24 mouse cellular contexts compared by ENCODE assay signal in the genomic region with DNA sequence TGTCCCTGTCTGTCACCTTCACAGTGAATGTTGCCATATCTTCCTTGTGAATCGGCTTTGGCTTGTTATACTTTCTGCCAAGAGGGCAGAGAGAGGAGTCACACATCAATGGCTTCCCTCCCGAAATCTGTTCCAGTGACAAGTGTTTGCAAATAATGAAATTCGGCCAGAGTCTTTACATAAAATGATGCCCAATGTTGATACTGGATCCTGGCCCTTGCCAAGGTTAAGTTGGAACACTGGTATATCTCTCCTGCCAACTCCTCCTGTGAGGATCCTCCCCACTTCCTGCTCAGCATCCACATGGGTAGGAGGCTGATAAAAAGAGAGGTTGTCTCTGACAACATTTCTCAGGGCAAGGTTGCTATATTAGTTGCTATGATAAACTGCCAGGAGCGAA.
A peak's percentile ranks its signal among the peaks of the same experiment; 100 is the strongest.
DNase-seq lines count a peak whose midpoint lies in the region; ATAC-seq and TF ChIP-seq lines count a peak whose summit lies in the region.
"Had no signal": no experiment of that assay in that cellular context is flagged by ENCODE, and none has a peak within 500 bp of the region (broad histone marks: within the 10 kb centered on the region; RNA-seq: fewer than 3 reads in every experiment).

No protein-coding gene starts in this region.

- ATAC-seq in forebrain, embryonic 16.5 days: peak; percentile 65
- ATAC-seq in forebrain, embryonic 11.5 days (replicated peaks; ENCODE audit: low FRiP score): no peak
- ATAC-seq in kidney, embryonic 16.5 days (ENCODE audit: low FRiP score, low TSS enrichment): no peak
- ATAC-seq in intestine, postnatal 0 days: no peak
- ATAC-seq: lung, postnatal 0 days; midbrain, embryonic 15.5 days had no signal

- 64% methylated on average over 4 of the region's 4 CpGs for WGBS in forebrain, embryonic 16.5 days
- whole genome bisulfite sequencing in forebrain, embryonic 11.5 days: 88% methylated on average over 4 of the region's 4 CpGs
- 77% methylated on average over 4 of the region's 4 CpGs for WGBS in kidney, embryonic 16.5 days
- WGBS in intestine, postnatal 0 days: 80% methylated on average over 4 of the region's 4 CpGs

- no peak overlapping the region for H3K9ac ChIP-seq in forebrain, embryonic 16.5 days (replicated peaks; ENCODE audit: low read depth, low read length)
- no peak overlapping the region for H3K9ac ChIP-seq in forebrain, embryonic 11.5 days (ENCODE audit: low read length)
- H3K9ac ChIP-seq in kidney, embryonic 16.5 days (replicated peaks; ENCODE audit: low read length): no peak overlapping the region
- no peak overlapping the region for H3K9ac ChIP-seq in intestine, postnatal 0 days (ENCODE audit: low read depth, low read length)
- H3K9ac ChIP-seq: heart, embryonic 15.5 days; hindbrain, embryonic 14.5 days; midbrain, embryonic 15.5 days; neural tube, embryonic 12.5 days had no signal

- no peak overlapping the region for H3K4me2 ChIP-seq in forebrain, embryonic 16.5 days (ENCODE audit: low read length)
- H3K4me2 ChIP-seq in forebrain, embryonic 11.5 days (ENCODE audit: low read depth, low read length, severe bottlenecking): no peak overlapping the region
- no peak overlapping the region for H3K4me2 ChIP-seq in kidney, embryonic 16.5 days (replicated peaks; ENCODE audit: low read depth, low read length)
- H3K4me2 ChIP-seq in intestine, postnatal 0 days (replicated peaks; ENCODE audit: low read depth): no peak overlapping the region
- H3K4me2 ChIP-seq: heart, embryonic 15.5 days; hindbrain, embryonic 14.5 days; midbrain, embryonic 15.5 days; neural tube, embryonic 12.5 days had no signal

- no peak overlapping the region for H3K4me3 ChIP-seq in forebrain, embryonic 16.5 days (replicated peaks; ENCODE audit: low read length)
- no peak overlapping the region for H3K4me3 ChIP-seq in forebrain, embryonic 11.5 days (ENCODE audit: low read depth, low read length)
- H3K4me3 ChIP-seq in kidney, embryonic 16.5 days (ENCODE audit: low read length): no peak overlapping the region
- H3K4me3 ChIP-seq in intestine, postnatal 0 days (ENCODE audit: low read depth, low read length): no peak overlapping the region
- H3K4me3 ChIP-seq: embryonic facial prominence, embryonic 10.5 days; forebrain, embryonic 10.5 days; heart, adult 2 months; heart, embryonic 15.5 days; limb, embryonic 10.5 days; midbrain, embryonic 15.5 days; neural tube, embryonic 12.5 days had no signal

- no peak overlapping the region for H3K27ac ChIP-seq in forebrain, embryonic 16.5 days (ENCODE audit: low read length)
- H3K27ac ChIP-seq in forebrain, embryonic 11.5 days (ENCODE audit: low read depth, low read length): no peak overlapping the region
- no peak overlapping the region for H3K27ac ChIP-seq in kidney, embryonic 16.5 days (ENCODE audit: low read length)
- no peak overlapping the region for H3K27ac ChIP-seq in intestine, postnatal 0 days (ENCODE audit: low read depth, low read length)
- H3K27ac ChIP-seq: embryonic facial prominence, embryonic 10.5 days; forebrain, embryonic 10.5 days; heart, adult 2 months; heart, embryonic 15.5 days; hindbrain, embryonic 14.5 days; limb, embryonic 10.5 days; macrophage; midbrain, embryonic 15.5 days; neural tube, embryonic 12.5 days had no signal

- no peak for TF ChIP-seq CTCF in intestine, postnatal 0 days (IDR thresholded peaks at IDR 0.05; ENCODE audit: low read depth)

- no peaks in the 10 kb centered on the region for H3K27me3 ChIP-seq in forebrain, embryonic 16.5 days (replicated peaks; ENCODE audit: control insufficient read depth, insufficient read depth, low read length)
- no peaks in the 10 kb centered on the region for H3K27me3 ChIP-seq in forebrain, embryonic 11.5 days (ENCODE audit: control insufficient read depth, insufficient read depth, low read length)
- H3K27me3 ChIP-seq in kidney, embryonic 16.5 days (ENCODE audit: insufficient read depth, low read length): no peaks in the 10 kb centered on the region
- H3K27me3 ChIP-seq in intestine, postnatal 0 days (replicated peaks; ENCODE audit: control insufficient read depth, insufficient read depth, low read length): no peaks in the 10 kb centered on the region
- H3K27me3 ChIP-seq: heart, embryonic 15.5 days; midbrain, embryonic 15.5 days; neural tube, embryonic 12.5 days had no signal

- no peak for DNase-seq in forebrain, embryonic 11.5 days (ENCODE audit: low spot score)
- DNase-seq in brain, adult 2 months (ENCODE audit: low read depth, low spot score): peak; percentile 92
- peak; percentile 76 to 81 for DNase-seq in cerebellum, adult 18-20 months
- peak; percentile 62 to 88 for DNase-seq in cerebellum, postnatal 14 days
- DNase-seq in adrenal gland, adult (ENCODE audit: inconsistent age in 2 of 2, low spot score in 1 of 2): no peak
- DNase-seq: adrenal gland, postnatal 36 days; heart, postnatal 36 days; kidney, adult 9 months; kidney, postnatal 4 days; liver; thymus, postnatal 25 days had no signal

- H3K9me3 ChIP-seq in forebrain, embryonic 16.5 days (ENCODE audit: control insufficient read depth, low read length): no peaks in the 10 kb centered on the region
- no peaks in the 10 kb centered on the region for H3K9me3 ChIP-seq in forebrain, embryonic 11.5 days (ENCODE audit: control insufficient read depth, low read length)
- H3K9me3 ChIP-seq in kidney, embryonic 16.5 days (ENCODE audit: low read length): no peaks in the 10 kb centered on the region
- no peaks in the 10 kb centered on the region for H3K9me3 ChIP-seq in intestine, postnatal 0 days (ENCODE audit: control insufficient read depth)
- H3K9me3 ChIP-seq: embryonic facial prominence, embryonic 10.5 days; forebrain, embryonic 10.5 days; heart, embryonic 15.5 days; limb, embryonic 10.5 days; midbrain, embryonic 15.5 days; neural tube, embryonic 12.5 days had no signal

- H3K36me3 ChIP-seq in forebrain, embryonic 16.5 days (ENCODE audit: control insufficient read depth, insufficient read depth): no peaks in the 10 kb centered on the region
- no peaks in the 10 kb centered on the region for H3K36me3 ChIP-seq in forebrain, embryonic 11.5 days (ENCODE audit: control insufficient read depth, insufficient read depth, low read length)
- H3K36me3 ChIP-seq in kidney, embryonic 16.5 days (ENCODE audit: insufficient read depth, low read length): no peaks in the 10 kb centered on the region
- H3K36me3 ChIP-seq in intestine, postnatal 0 days (ENCODE audit: control insufficient read depth, insufficient read depth): no peaks in the 10 kb centered on the region
- H3K36me3 ChIP-seq: embryonic facial prominence, embryonic 10.5 days; forebrain, embryonic 10.5 days; heart, embryonic 15.5 days; limb, embryonic 10.5 days; midbrain, embryonic 15.5 days; neural tube, embryonic 12.5 days had no signal

- H3K4me1 ChIP-seq in forebrain, embryonic 16.5 days (replicated peaks; ENCODE audit: control insufficient read depth, insufficient read depth, low read length): no peaks in the 10 kb centered on the region
- H3K4me1 ChIP-seq in forebrain, embryonic 11.5 days (replicated peaks; ENCODE audit: control insufficient read depth, insufficient read depth, low read length): no peaks in the 10 kb centered on the region
- H3K4me1 ChIP-seq in kidney, embryonic 16.5 days (ENCODE audit: insufficient read depth, low read length): no peaks in the 10 kb centered on the region
- H3K4me1 ChIP-seq in intestine, postnatal 0 days (replicated peaks; ENCODE audit: control insufficient read depth, insufficient read depth, low read length): no peaks in the 10 kb centered on the region
- H3K4me1 ChIP-seq: forebrain, embryonic 10.5 days; midbrain, embryonic 15.5 days; neural tube, embryonic 12.5 days had no signal

Comparison
In these comparisons a context has a peak if more than half of its experiments do, and no peak if none do; other contexts are left out.
1. DNase-seq: peak in brain, adult 2 months (single experiment), cerebellum, adult 18-20 months (2 of 2) and cerebellum, postnatal 14 days (2 of 2); none in forebrain, embryonic 11.5 days (single experiment) and adrenal gland, adult (0 of 2).